ENCODE assay signal across 14 mouse cellular contexts in genomic region chr11:102610260-102610659, GRCm38 (mm10). TPM values are rescaled to one million over a fixed set of nuclear protein-coding genes. Genes with fewer than 3 reads are reported as not detected.
DNase-seq lines count a peak whose midpoint lies in the region; ATAC-seq lines count a peak whose summit lies in the region.
"Had no signal": no experiment of that assay in that cellular context is flagged by ENCODE, and none has a peak within 500 bp of the region (broad histone marks: within the 10 kb centered on the region; RNA-seq: fewer than 3 reads in every experiment).

No protein-coding gene starts in this region.

- peaks cover 49% of the 10 kb centered on the region for H3K4me1 ChIP-seq in kidney, embryonic 14.5 days (ENCODE audit: control insufficient read depth, insufficient read depth, low read length)
- peaks cover 46% of the 10 kb centered on the region for H3K4me1 ChIP-seq in embryonic facial prominence, embryonic 10.5 days
- H3K4me1 ChIP-seq in intestine, embryonic 16.5 days (ENCODE audit: control insufficient read depth, insufficient read depth, low read length): peaks cover 21% of the 10 kb centered on the region

- H3K4me2 ChIP-seq in kidney, embryonic 14.5 days (replicated peaks; ENCODE audit: low read depth, low read length): no peak overlapping the region
- H3K4me2 ChIP-seq in intestine, embryonic 16.5 days (ENCODE audit: low read depth, low read length): 0 out of 2 replicates have a peak overlapping the region, but pooled peaks have one; percentile 12

- peak; percentile 22 for ATAC-seq in kidney, embryonic 14.5 days (ENCODE audit: low FRiP score, low TSS enrichment)
- no peak for ATAC-seq in intestine, embryonic 16.5 days
- no peak for ATAC-seq in erythroblast, adult 5-6 weeks (replicated peaks; ENCODE audit: low FRiP score, poor library complexity, severe bottlenecking)

- peak; percentile 58 for DNase-seq in embryo, embryonic 11 days
- no peak for DNase-seq in embryo, embryonic 10 days (ENCODE audit: low spot score)
- no peak for DNase-seq in kidney, postnatal 14 days
- DNase-seq in embryonic facial prominence, embryonic 10.5 days (ENCODE audit: low spot score): peak; percentile 47
- DNase-seq in spleen, adult 18-20 months: no peak
- DNase-seq: heart, postnatal 4 days; thymus, postnatal 36 days had no signal

- no peak overlapping the region for H3K9ac ChIP-seq in kidney, embryonic 14.5 days (ENCODE audit: low read depth, low read length)
- no peak overlapping the region for H3K9ac ChIP-seq in intestine, embryonic 16.5 days (ENCODE audit: low read depth, low read length)
- H3K9ac ChIP-seq: liver, embryonic 14.5 days had no signal

- H3K27ac ChIP-seq in kidney, embryonic 14.5 days (ENCODE audit: low read depth, low read length): peak overlapping the region; percentile 84; the same call in 1 of the 2 replicates
- H3K27ac ChIP-seq in embryonic facial prominence, embryonic 10.5 days (replicated peaks): peak overlapping the region; percentile 99
- H3K27ac ChIP-seq in intestine, embryonic 16.5 days (ENCODE audit: low read length): peak overlapping the region; percentile 68; the same call in 1 of the 2 replicates
- H3K27ac ChIP-seq: layer of hippocampus, adult 2 months; liver, embryonic 14.5 days had no signal

- WGBS in kidney, embryonic 14.5 days: 11% methylated on average over 4 of the region's 4 CpGs
- 11% methylated on average over 4 of the region's 4 CpGs for WGBS in embryonic facial prominence, embryonic 10.5 days
- 44% methylated on average over 4 of the region's 4 CpGs for WGBS in intestine, embryonic 16.5 days

- 0 out of 2 replicates have a peak, but pooled peaks cover 5% of the 10 kb centered on the region for H3K27me3 ChIP-seq in kidney, embryonic 14.5 days (ENCODE audit: control insufficient read depth, insufficient read depth, low read length)
- peaks cover under 1% of the 10 kb centered on the region for H3K27me3 ChIP-seq in embryonic facial prominence, embryonic 10.5 days (replicated peaks; ENCODE audit: low read depth, poor library complexity, severe bottlenecking)
- H3K27me3 ChIP-seq in intestine, embryonic 16.5 days (replicated peaks; ENCODE audit: control insufficient read depth, insufficient read depth, low read length): peaks cover 9% of the 10 kb centered on the region

- H3K9me3 ChIP-seq in kidney, embryonic 14.5 days (ENCODE audit: control insufficient read depth, low read length): no peaks in the 10 kb centered on the region
- H3K9me3 ChIP-seq in embryonic facial prominence, embryonic 10.5 days: no peaks in the 10 kb centered on the region
- H3K9me3 ChIP-seq in intestine, embryonic 16.5 days (ENCODE audit: control insufficient read depth, low read length): no peaks in the 10 kb centered on the region

- H3K4me3 ChIP-seq in kidney, embryonic 14.5 days (ENCODE audit: low read length): no peak overlapping the region
- peak overlapping the region; percentile 87 for H3K4me3 ChIP-seq in embryonic facial prominence, embryonic 10.5 days
- H3K4me3 ChIP-seq in intestine, embryonic 16.5 days (ENCODE audit: low read length): no peak overlapping the region
- H3K4me3 ChIP-seq: layer of hippocampus, adult 2 months had no signal

- no peaks in the 10 kb centered on the region; the same call in 1 of the 2 replicates for H3K36me3 ChIP-seq in kidney, embryonic 14.5 days (ENCODE audit: control insufficient read depth, insufficient read depth, low read length)
- H3K36me3 ChIP-seq in embryonic facial prominence, embryonic 10.5 days (replicated peaks): peaks cover 15% of the 10 kb centered on the region
- H3K36me3 ChIP-seq in intestine, embryonic 16.5 days (ENCODE audit: control insufficient read depth, insufficient read depth, low read length): no peaks in the 10 kb centered on the region
- H3K36me3 ChIP-seq: G1E had no signal

RNA-seq across cellular contexts. Expression of gene Fzd2, which starts 6.1 kb away (rescaled TPM):
- 41.7 and 49.7 TPM in 2 replicates for polyA plus RNA-seq in kidney, embryonic 14.5 days (2014; fragmentation: Nextera tagmentation; extraction: Ambion mirVana)
- 45.8 and 49.0 TPM in 2 replicates for polyA plus RNA-seq in embryonic facial prominence, embryonic 10.5 days (2016; fragmentation: Nextera tagmentation; extraction: Ambion mirVana)
- 9.4 and 9.8 TPM in 2 replicates for polyA plus RNA-seq in intestine, embryonic 16.5 days (2015; fragmentation: Nextera tagmentation; extraction: Ambion mirVana)
- total RNA-seq in erythroblast, adult 5-6 weeks (2015; ENCODE audit: low replicate concordance): not detected in 2 replicates
- total RNA-seq in erythroblast, adult 5-6 weeks (2017; ENCODE audit: low replicate concordance): not detected in 2 replicates
- total RNA-seq: G1E; megakaryocyte-erythroid progenitor cell, adult 5-6 weeks had no signal
- polyA plus RNA-seq: G1E had no signal

RNA-seq across cellular contexts. Expression of gene Gm11627, which starts 31.0 kb away (rescaled TPM):
- 5.7 and 8.3 TPM in 2 replicates for polyA plus RNA-seq in kidney, embryonic 14.5 days (2014; fragmentation: Nextera tagmentation; extraction: Ambion mirVana)
- polyA plus RNA-seq in embryonic facial prominence, embryonic 10.5 days (2016; fragmentation: Nextera tagmentation; extraction: Ambion mirVana): 5.3 and 6.2 TPM in 2 replicates
- polyA plus RNA-seq in intestine, embryonic 16.5 days (2015; fragmentation: Nextera tagmentation; extraction: Ambion mirVana): 14.9 and 15.8 TPM in 2 replicates
- total RNA-seq in erythroblast, adult 5-6 weeks (2015; ENCODE audit: low replicate concordance): not detected in 2 replicates
- not detected in 2 replicates for total RNA-seq in erythroblast, adult 5-6 weeks (2017; ENCODE audit: low replicate concordance)
- total RNA-seq: G1E; megakaryocyte-erythroid progenitor cell, adult 5-6 weeks had no signal
- polyA plus RNA-seq: G1E had no signal

RNA-seq across cellular contexts. Expression of gene Meioc, which starts 53.3 kb away (rescaled TPM):
- polyA plus RNA-seq in kidney, embryonic 14.5 days (2014; fragmentation: Nextera tagmentation; extraction: Ambion mirVana): 0.40 and 1.4 TPM in 2 replicates
- 0.39 and 0.40 TPM in 2 replicates for polyA plus RNA-seq in embryonic facial prominence, embryonic 10.5 days (2016; fragmentation: Nextera tagmentation; extraction: Ambion mirVana)
- 0.24 and 0.65 TPM in 2 replicates for polyA plus RNA-seq in intestine, embryonic 16.5 days (2015; fragmentation: Nextera tagmentation; extraction: Ambion mirVana)
- not detected in 2 replicates for total RNA-seq in erythroblast, adult 5-6 weeks (2015; ENCODE audit: low replicate concordance)
- not detected in 2 replicates for total RNA-seq in erythroblast, adult 5-6 weeks (2017; ENCODE audit: low replicate concordance)
- total RNA-seq: layer of hippocampus, adult 2 months; megakaryocyte-erythroid progenitor cell, adult 5-6 weeks had no signal
- polyA plus RNA-seq: G1E had no signal

RNA-seq across cellular contexts. Expression of gene Gpatch8, which starts 54.1 kb away (rescaled TPM):
- polyA plus RNA-seq in kidney, embryonic 14.5 days (2014; fragmentation: Nextera tagmentation; extraction: Ambion mirVana): 37.3 and 60.6 TPM in 2 replicates
- 74.6 and 76.7 TPM in 2 replicates for polyA plus RNA-seq in embryonic facial prominence, embryonic 10.5 days (2016; fragmentation: Nextera tagmentation; extraction: Ambion mirVana)
- polyA plus RNA-seq in intestine, embryonic 16.5 days (2015; fragmentation: Nextera tagmentation; extraction: Ambion mirVana): 31.7 and 34.5 TPM in 2 replicates
- 28.6 and 32.3 TPM in 2 replicates for total RNA-seq in erythroblast, adult 5-6 weeks (2015; ENCODE audit: low replicate concordance)
- total RNA-seq in erythroblast, adult 5-6 weeks (2017; ENCODE audit: low replicate concordance): 59.6 and 66.8 TPM in 2 replicates

Comparison
In these comparisons a context has a peak if more than half of its experiments do, and no peak if none do; other contexts are left out.
1. DNase-seq: peak in embryo, embryonic 11 days (single experiment) and embryonic facial prominence, embryonic 10.5 days (single experiment); none in embryo, embryonic 10 days (single experiment), kidney, postnatal 14 days (single experiment) and spleen, adult 18-20 months (0 of 2).
2. Peak in every context shown above with its lines, with median percentiles within 50 percentile points of each other: H3K27ac ChIP-seq.